Mouse (Mus musculus) ES-Bruce4 (cell line): ENCODE results near the gene Dus3l. TPM values are rescaled to one million over a fixed set of nuclear protein-coding genes. Genes with fewer than 3 reads are reported as not detected.

ENCODE experiments used
- H3K27ac ChIP-seq: 2 replicates; pipeline ENCODE4 v1.5.1; 2012; ENCODE audit warnings: low read length, inconsistent platforms; ENCODE audit not compliant: insufficient read depth
- H3K27me3 ChIP-seq: 2 replicates; pipeline ENCODE4 v1.6.1; 2012; ENCODE audit warnings: mild to moderate bottlenecking, low read length, inconsistent platforms; ENCODE audit not compliant: control insufficient read depth, poor library complexity, insufficient read depth, severe bottlenecking
- H3K36me3 ChIP-seq: 2 replicates; pipeline ENCODE4 v1.6.1; 2012; ENCODE audit warnings: inconsistent platforms, mild to moderate bottlenecking, low read length, moderate library complexity; ENCODE audit not compliant: control insufficient read depth, poor library complexity, insufficient read depth, severe bottlenecking
- H3K4me1 ChIP-seq: one replicate; pipeline ENCODE4 v1.8.1; 2011; ENCODE audit warnings: low read length; ENCODE audit not compliant: control insufficient read depth, insufficient read depth
- H3K4me3 ChIP-seq: 2 replicates; pipeline ENCODE4 v1.5.1; 2011; ENCODE audit warnings: low read depth, mild to moderate bottlenecking, low read length
- H3K9ac ChIP-seq: 2 replicates; pipeline ENCODE4 v1.6.1; 2012; ENCODE audit warnings: low read depth, mild to moderate bottlenecking, inconsistent platforms; ENCODE audit not compliant: poor library complexity, severe bottlenecking
- H3K9me3 ChIP-seq: replicated peaks from 2 replicates; pipeline ENCODE4 v1.6.1; 2012; ENCODE audit warnings: mild to moderate bottlenecking, low read length, inconsistent platforms; ENCODE audit not compliant: control insufficient read depth, poor library complexity, insufficient read depth, severe bottlenecking
- CTCF ChIP-seq: IDR thresholded peaks from one replicate; pipeline ENCODE4 v1.8.1; 2011; ENCODE audit warnings: low read depth, low read length
- EP300 ChIP-seq: IDR thresholded peaks from 2 replicates; pipeline ENCODE4 v1.6.1; 2011; ENCODE audit warnings: low read depth, low read length; ENCODE audit not compliant: insufficient read depth
- POLR2A ChIP-seq: IDR thresholded peaks from one replicate; pipeline ENCODE4 v1.8.1; 2011; ENCODE audit warnings: low read length; ENCODE audit not compliant: insufficient read depth
- polyA plus RNA-seq: library from polyadenylated mRNA; stranded (reverse); fragments of >200 nt; gene quantifications from 2 replicates; pipeline ENCODE4 v1.2.4, GENCODE M21; 2011; ENCODE audit warnings: low read depth; ENCODE audit not compliant: missing spikeins, insufficient read depth, insufficient read length

Dus3l gene
- polyA plus RNA-seq, 1 experiment, result 18.4 TPM

GRCm38 (mm10) chr17:56722441-56722840 lies 42.1 kb upstream of the Dus3l start:
- H3K4me3 ChIP-seq, result no peak overlapping the region
- no peaks in the 10 kb centered on the region for H3K27me3 ChIP-seq
- H3K4me1 ChIP-seq, result peaks cover 4% of the 10 kb centered on the region
- no peaks in the 10 kb centered on the region for H3K9me3 ChIP-seq
- TF ChIP-seq EP300, result no peak
- no peak for TF ChIP-seq CTCF
- TF ChIP-seq POLR2A, result no peak
- no peak overlapping the region for H3K9ac ChIP-seq
- H3K36me3 ChIP-seq, result peaks cover 2% of the 10 kb centered on the region; the same call in 1 of the 2 replicates
- H3K27ac ChIP-seq, result no peak overlapping the region

GRCm38 (mm10) chr17:56723419-56724161 lies 41.0 kb upstream of the Dus3l start:
- Histone ChIP-seq H3K4me1 (peaks cover 4% of the 10 kb centered on the region), H3K9me3 (no peaks in the 10 kb centered on the region), H3K27me3 (no peaks in the 10 kb centered on the region), H3K27ac (no peak overlapping the region), H3K36me3 (peaks cover 2% of the 10 kb centered on the region; the same call in 1 of the 2 replicates), H3K4me3 (no peak overlapping the region), H3K9ac (no peak overlapping the region)
- TF ChIP-seq CTCF (peak; percentile 41), EP300 (no peak), POLR2A (no peak)

- no peaks in the 10 kb centered on the region for H3K27me3 ChIP-seq
- H3K9me3 ChIP-seq, result no peaks in the 10 kb centered on the region
- peaks cover 9% of the 10 kb centered on the region for H3K4me1 ChIP-seq
- peak overlapping the region; percentile 46 for H3K27ac ChIP-seq
- H3K36me3 ChIP-seq, result peaks cover 2% of the 10 kb centered on the region; the same call in 1 of the 2 replicates
- TF ChIP-seq EP300 (peak; percentile 66), POLR2A (no peak)
- no peak overlapping the region for H3K9ac ChIP-seq
- H3K4me3 ChIP-seq, result peak overlapping the region; percentile 20; the same call in 1 of the 2 replicates
Observed at GRCm38 (mm10) chr17:56727029-56727649, 37.4 kb upstream of the Dus3l start.

GRCm38 (mm10) chr17:56727659-56728058 lies 36.9 kb upstream of the Dus3l start:
- Histone ChIP-seq H3K9ac (0 out of 2 replicates have a peak overlapping the region, but pooled peaks have one; percentile 30), H3K27ac (peak overlapping the region; percentile 46), H3K36me3 (peaks cover 2% of the 10 kb centered on the region; the same call in 1 of the 2 replicates), H3K27me3 (no peaks in the 10 kb centered on the region), H3K4me1 (peaks cover 9% of the 10 kb centered on the region), H3K9me3 (no peaks in the 10 kb centered on the region), H3K4me3 (peak overlapping the region; percentile 20; the same call in 1 of the 2 replicates)
- TF ChIP-seq CTCF (no peak), EP300 (no peak), POLR2A (no peak)

- Histone ChIP-seq H3K9me3 (no peaks in the 10 kb centered on the region), H3K27me3 (no peaks in the 10 kb centered on the region), H3K36me3 (peaks cover 1% of the 10 kb centered on the region; the same call in 1 of the 2 replicates), H3K4me1 (peaks cover 9% of the 10 kb centered on the region), H3K27ac (peak overlapping the region; percentile 34), H3K4me3 (peak overlapping the region; percentile 10; the same call in 1 of the 2 replicates), H3K9ac (peak overlapping the region; percentile 30; the same call in 1 of the 2 replicates)
- no peak for TF ChIP-seq CTCF
- TF ChIP-seq POLR2A, result no peak
- no peak for TF ChIP-seq EP300
Observed at GRCm38 (mm10) chr17:56728117-56728516, 36.4 kb upstream of the Dus3l start.

- Histone ChIP-seq H3K27ac (no peak overlapping the region), H3K4me3 (no peak overlapping the region)
Observed at GRCm38 (mm10) chr17:56729151-56729550, 35.4 kb upstream of the Dus3l start.

More at GRCm38 (mm10) chr17:56729151-56729550, 35.4 kb upstream of the Dus3l start:
- Histone ChIP-seq H3K9ac (no peak overlapping the region), H3K9me3 (no peaks in the 10 kb centered on the region), H3K27me3 (no peaks in the 10 kb centered on the region), H3K4me1 (peaks cover 9% of the 10 kb centered on the region), H3K36me3 (no peaks in the 10 kb centered on the region)
- no peak for TF ChIP-seq EP300
- no peak for TF ChIP-seq CTCF
- no peak for TF ChIP-seq POLR2A
